8 mouse cellular contexts compared by ENCODE assay signal in the genomic region with DNA sequence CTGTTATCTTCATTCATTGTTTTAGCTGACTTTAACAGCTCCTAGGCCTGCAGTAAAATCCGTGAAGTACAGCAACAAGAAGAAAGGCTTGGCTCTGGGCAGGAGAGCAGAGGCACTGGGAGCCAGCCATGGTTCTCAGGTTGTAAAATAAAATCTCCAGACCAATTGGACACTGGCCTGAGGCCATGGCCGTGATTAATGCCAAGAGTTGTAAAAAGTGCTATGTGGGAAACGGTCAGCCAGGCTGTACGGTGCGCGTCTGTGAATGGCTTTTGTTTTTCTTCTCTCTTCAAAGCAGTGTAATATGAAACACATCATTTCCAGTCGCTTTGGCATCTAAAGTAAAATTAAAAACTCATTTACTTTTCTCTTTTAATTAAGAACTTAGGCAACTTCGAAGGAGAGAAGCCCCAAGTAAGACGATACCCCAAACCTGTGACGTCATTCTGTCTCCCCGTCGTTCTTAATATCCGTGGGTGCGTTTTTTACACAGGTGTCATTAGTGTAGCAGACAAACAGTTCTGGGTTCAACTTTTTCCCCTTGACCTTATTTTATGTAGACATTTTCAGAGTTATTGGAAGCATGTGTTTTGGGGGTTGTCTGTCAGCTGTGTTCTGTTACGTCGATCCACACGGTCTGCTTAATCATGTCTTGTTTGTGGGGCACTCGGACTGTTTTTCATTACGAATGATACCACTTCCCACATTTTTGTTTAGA. TPM values are rescaled to one million over a fixed set of nuclear protein-coding genes. Genes with fewer than 3 reads are reported as not detected.
DNase-seq lines count a peak whose midpoint lies in the region; ATAC-seq and TF ChIP-seq lines count a peak whose summit lies in the region.

No protein-coding gene starts in this region.

- no peaks in the 10 kb centered on the region for H3K27me3 ChIP-seq in forebrain, embryonic 13.5 days
- no peaks in the 10 kb centered on the region for H3K27me3 ChIP-seq in limb, embryonic 12.5 days

- peak; percentile 86 for DNase-seq in NIH3T3 (ENCODE audit: low read depth)
- DNase-seq in adrenal gland, postnatal 36 days = peak; percentile 68 to 72
- DNase-seq in heart, postnatal 4 days = peak; percentile 70
- DNase-seq in urinary bladder, adult 2 months (ENCODE audit: low spot score) = peak; percentile 24
- no peak for DNase-seq in layer of hippocampus, adult 18-20 months (ENCODE audit: low spot score in 2 of 2)
- DNase-seq in left cerebral cortex, adult 2 months (ENCODE audit: extremely low spot score in 1 of 2, low spot score in 2 of 2) = no peak

- ATAC-seq in forebrain, embryonic 13.5 days = peak; percentile 27; the same call in 1 of the 2 replicates
- ATAC-seq in limb, embryonic 12.5 days (ENCODE audit: insufficient number of reproducible peaks, insufficient read depth, low FRiP score, low TSS enrichment, low read depth) = peak; percentile 88

- intact Hi-C loops in left cerebral cortex, adult 2 months (cut with DNase I) = no loop called here

- TF ChIP-seq CTCF in left cerebral cortex, adult 2 months (IDR thresholded peaks at IDR 0.05) = no peak

- H3K4me3 ChIP-seq in forebrain, embryonic 13.5 days = no peak overlapping the region
- H3K4me3 ChIP-seq in limb, embryonic 12.5 days (replicated peaks) = peak overlapping the region; percentile 9; the same call in 1 of the 2 replicates
- H3K4me3 ChIP-seq in left cerebral cortex, adult 2 months = no peak overlapping the region

- H3K9ac ChIP-seq in forebrain, embryonic 13.5 days = no peak overlapping the region
- H3K9ac ChIP-seq in limb, embryonic 12.5 days (replicated peaks) = no peak overlapping the region

- 55% methylated on average over 19 of the region's 19 CpGs for WGBS in forebrain, embryonic 13.5 days
- WGBS in limb, embryonic 12.5 days = 4% methylated on average over 19 of the region's 19 CpGs

- no peaks in the 10 kb centered on the region for H3K36me3 ChIP-seq in forebrain, embryonic 13.5 days (ENCODE audit: poor library complexity, severe bottlenecking)
- H3K36me3 ChIP-seq in limb, embryonic 12.5 days = no peaks in the 10 kb centered on the region

- peak overlapping the region; percentile 40 for H3K27ac ChIP-seq in forebrain, embryonic 13.5 days
- H3K27ac ChIP-seq in limb, embryonic 12.5 days = peak overlapping the region; percentile 94
- no peak overlapping the region for H3K27ac ChIP-seq in left cerebral cortex, adult 2 months

- H3K4me1 ChIP-seq in forebrain, embryonic 13.5 days = peaks cover 27% of the 10 kb centered on the region
- peaks cover 56% of the 10 kb centered on the region for H3K4me1 ChIP-seq in limb, embryonic 12.5 days (replicated peaks)

- H3K9me3 ChIP-seq in forebrain, embryonic 13.5 days (replicated peaks) = no peaks in the 10 kb centered on the region
- no peaks in the 10 kb centered on the region for H3K9me3 ChIP-seq in limb, embryonic 12.5 days

- H3K4me2 ChIP-seq in forebrain, embryonic 13.5 days = peak overlapping the region; percentile 30
- H3K4me2 ChIP-seq in limb, embryonic 12.5 days = peak overlapping the region; percentile 41

RNA-seq across cellular contexts. Expression of a gene that starts 11.6 kb away (rescaled TPM):
- 10 to 100 TPM; 16.4 to 21.1 TPM for total RNA-seq in adrenal gland, postnatal 36 days (2021)
- 12.7 and 16.8 TPM in 2 replicates for polyA plus RNA-seq in forebrain, embryonic 13.5 days (2015; fragmentation: Nextera tagmentation; extraction: Ambion mirVana)
- total RNA-seq in heart, postnatal 4 days (2021) = 10 to 100 TPM; 42.5 to 42.8 TPM
- 60.7 and 70.6 TPM in 2 replicates for polyA plus RNA-seq in limb, embryonic 12.5 days (2016; fragmentation: Nextera tagmentation; extraction: Ambion mirVana)
- 25.0 and 32.2 TPM in 2 replicates for polyA plus RNA-seq in urinary bladder, adult 2 months (2012; rRNA removed)
- total RNA-seq in layer of hippocampus, adult 18-20 months (2021) = 100 to 1,000 TPM; 109 to 114 TPM
- total RNA-seq in left cerebral cortex, adult 2 months (2021) = 10 to 100 TPM; 26.3 to 32.3 TPM

Comparison
In these comparisons a context has a peak if more than half of its experiments do, and no peak if none do; other contexts are left out.
1. DNase-seq: peak in NIH3T3 (single experiment), adrenal gland, postnatal 36 days (2 of 2), heart, postnatal 4 days (single experiment) and urinary bladder, adult 2 months (single experiment); none in layer of hippocampus, adult 18-20 months (0 of 2) and left cerebral cortex, adult 2 months (0 of 2).